Mouse (Mus musculus): ENCODE data around the gene Setd5. TPM values are rescaled to one million over a fixed set of nuclear protein-coding genes. Genes with fewer than 3 reads are reported as not detected.
A peak's percentile ranks its signal among the peaks of the same experiment; 100 is the strongest.

The Setd5 gene
- polyA plus RNA-seq, 1 experiment from 2014 or later = 17.1 TPM

GRCm38 (mm10) chr6:113141389-113142094, 64.4 kb downstream of the Setd5 start:
- no peaks in the 10 kb centered on the region for H3K27me3 ChIP-seq
- H3K4me1 ChIP-seq (replicated peaks) = peaks cover 7% of the 10 kb centered on the region
- 0 out of 2 replicates have a peak overlapping the region, but pooled peaks have one; percentile 28 for H3K4me2 ChIP-seq
- peaks cover 77% of the 10 kb centered on the region for H3K36me3 ChIP-seq (replicated peaks)
- WGBS (ENCODE audit: insufficient replicate concordance) = 64% methylated on average over 1 of the region's 1 CpGs
- H3K9ac ChIP-seq = no peak overlapping the region
- no peak overlapping the region for H3K27ac ChIP-seq (replicated peaks)
- no peak overlapping the region for H3K4me3 ChIP-seq (replicated peaks)
- no peak for ATAC-seq (ENCODE audit: insufficient read depth)
- no peaks in the 10 kb centered on the region for H3K9me3 ChIP-seq (replicated peaks)

- Histone ChIP-seq H3K36me3 (replicated peaks) (peaks cover 81% of the 10 kb centered on the region), H3K4me2 (no peak overlapping the region), H3K9me3 (replicated peaks) (no peaks in the 10 kb centered on the region), H3K27ac (replicated peaks) (no peak overlapping the region), H3K27me3 (no peaks in the 10 kb centered on the region), H3K4me1 (replicated peaks) (peaks cover 7% of the 10 kb centered on the region), H3K4me3 (replicated peaks) (no peak overlapping the region), H3K9ac (no peak overlapping the region)
- ATAC-seq (ENCODE audit: insufficient read depth) = no peak
- 88% methylated on average over 1 of the region's 1 CpGs for WGBS (ENCODE audit: insufficient replicate concordance)
These were observed 67.6 kb downstream of the Setd5 start for GRCm38 (mm10) chr6:113144764-113145163.

- Histone ChIP-seq H3K9ac (no peak overlapping the region), H3K27me3 (no peaks in the 10 kb centered on the region), H3K4me1 (replicated peaks) (peaks cover 7% of the 10 kb centered on the region), H3K4me2 (no peak overlapping the region), H3K9me3 (replicated peaks) (no peaks in the 10 kb centered on the region), H3K36me3 (replicated peaks) (peaks cover 84% of the 10 kb centered on the region), H3K27ac (replicated peaks) (no peak overlapping the region), H3K4me3 (replicated peaks) (no peak overlapping the region)
- WGBS (ENCODE audit: insufficient replicate concordance) = 82% methylated on average over 4 of the region's 4 CpGs
- no peak for ATAC-seq (ENCODE audit: insufficient read depth)
These were observed 68.1 kb downstream of the Setd5 start for GRCm38 (mm10) chr6:113145249-113145648.

- Histone ChIP-seq H3K36me3 (replicated peaks) (peaks cover 81% of the 10 kb centered on the region), H3K27me3 (no peaks in the 10 kb centered on the region), H3K9ac (no peak overlapping the region), H3K9me3 (replicated peaks) (no peaks in the 10 kb centered on the region), H3K4me2 (no peak overlapping the region), H3K4me3 (replicated peaks) (no peak overlapping the region), H3K4me1 (replicated peaks) (peaks cover 11% of the 10 kb centered on the region; the same call in 1 of the 2 replicates), H3K27ac (replicated peaks) (no peak overlapping the region)
- WGBS (ENCODE audit: insufficient replicate concordance) = 90% methylated on average over 8 of the region's 8 CpGs
- ATAC-seq (ENCODE audit: insufficient read depth) = no peak
These were observed 76.9 kb downstream of the Setd5 start for GRCm38 (mm10) chr6:113154071-113154470.

GRCm38 (mm10) chr6:113154886-113155285, 77.7 kb downstream of the Setd5 start:
- Histone ChIP-seq H3K4me3 (replicated peaks) (no peak overlapping the region), H3K9me3 (replicated peaks) (no peaks in the 10 kb centered on the region), H3K4me2 (no peak overlapping the region), H3K27me3 (no peaks in the 10 kb centered on the region), H3K36me3 (replicated peaks) (peaks cover 73% of the 10 kb centered on the region), H3K27ac (replicated peaks) (no peak overlapping the region), H3K9ac (no peak overlapping the region), H3K4me1 (replicated peaks) (peaks cover 11% of the 10 kb centered on the region; the same call in 1 of the 2 replicates)
- 56% methylated on average over 6 of the region's 6 CpGs for WGBS (ENCODE audit: insufficient replicate concordance)
- ATAC-seq (ENCODE audit: insufficient read depth) = no peak

GRCm38 (mm10) chr6:113156064-113156463, 78.9 kb downstream of the Setd5 start:
- peaks cover 68% of the 10 kb centered on the region for H3K36me3 ChIP-seq (replicated peaks)
- WGBS (ENCODE audit: insufficient replicate concordance) = 79% methylated on average over 4 of the region's 4 CpGs
- H3K27me3 ChIP-seq = no peaks in the 10 kb centered on the region
- H3K4me1 ChIP-seq (replicated peaks) = peaks cover 11% of the 10 kb centered on the region; the same call in 1 of the 2 replicates
- no peak overlapping the region for H3K4me2 ChIP-seq
- no peak overlapping the region for H3K9ac ChIP-seq
- H3K27ac ChIP-seq (replicated peaks) = no peak overlapping the region
- no peak for ATAC-seq (ENCODE audit: insufficient read depth)
- H3K4me3 ChIP-seq (replicated peaks) = no peak overlapping the region
- no peaks in the 10 kb centered on the region for H3K9me3 ChIP-seq (replicated peaks)

- no peak for ATAC-seq (ENCODE audit: insufficient read depth)
- Histone ChIP-seq H3K36me3 (replicated peaks) (peaks cover 28% of the 10 kb centered on the region), H3K27ac (replicated peaks) (no peak overlapping the region), H3K9me3 (replicated peaks) (no peaks in the 10 kb centered on the region), H3K4me2 (no peak overlapping the region), H3K9ac (no peak overlapping the region), H3K27me3 (no peaks in the 10 kb centered on the region), H3K4me3 (replicated peaks) (no peak overlapping the region), H3K4me1 (replicated peaks) (0 out of 2 replicates have a peak, but pooled peaks cover under 1% of the 10 kb centered on the region)
- WGBS (ENCODE audit: insufficient replicate concordance) = 86% methylated on average over 10 of the region's 10 CpGs
These were observed 82.9 kb downstream of the Setd5 start for GRCm38 (mm10) chr6:113160106-113160505.

GRCm38 (mm10) chr6:113161982-113162381, 84.8 kb downstream of the Setd5 start:
- peaks cover 15% of the 10 kb centered on the region for H3K36me3 ChIP-seq (replicated peaks)
- 74% methylated on average over 1 of the region's 1 CpGs for WGBS (ENCODE audit: insufficient replicate concordance)
- no peak overlapping the region for H3K27ac ChIP-seq (replicated peaks)
- no peak for ATAC-seq (ENCODE audit: insufficient read depth)
- no peak overlapping the region for H3K9ac ChIP-seq
- H3K4me2 ChIP-seq = no peak overlapping the region
- H3K9me3 ChIP-seq (replicated peaks) = no peaks in the 10 kb centered on the region
- H3K4me3 ChIP-seq (replicated peaks) = no peak overlapping the region
- H3K4me1 ChIP-seq (replicated peaks) = no peaks in the 10 kb centered on the region
- H3K27me3 ChIP-seq = no peaks in the 10 kb centered on the region

- no peak overlapping the region for H3K27ac ChIP-seq (replicated peaks)
- no peak overlapping the region for H3K4me2 ChIP-seq
These were observed 86.3 kb downstream of the Setd5 start for GRCm38 (mm10) chr6:113163513-113163912.

GRCm38 (mm10) chr6:113166661-113167251, 89.6 kb downstream of the Setd5 start:
- H3K27me3 ChIP-seq = no peaks in the 10 kb centered on the region
- ATAC-seq (ENCODE audit: insufficient read depth) = no peak
- no peak overlapping the region for H3K4me2 ChIP-seq
- H3K4me3 ChIP-seq (replicated peaks) = no peak overlapping the region
- no peaks in the 10 kb centered on the region for H3K36me3 ChIP-seq (replicated peaks)
- no peak overlapping the region for H3K27ac ChIP-seq (replicated peaks)
- 59% methylated on average over 17 of the region's 17 CpGs for WGBS (ENCODE audit: insufficient replicate concordance)
- H3K9ac ChIP-seq = no peak overlapping the region
- no peaks in the 10 kb centered on the region for H3K9me3 ChIP-seq (replicated peaks)
- no peaks in the 10 kb centered on the region for H3K4me1 ChIP-seq (replicated peaks)

More at GRCm38 (mm10) chr6:113163513-113163912, 86.3 kb downstream of the Setd5 start:
- no peak for ATAC-seq (ENCODE audit: insufficient read depth)
- no peaks in the 10 kb centered on the region for H3K4me1 ChIP-seq (replicated peaks)
- no peaks in the 10 kb centered on the region for H3K9me3 ChIP-seq (replicated peaks)
- H3K27me3 ChIP-seq = no peaks in the 10 kb centered on the region
- H3K4me3 ChIP-seq (replicated peaks) = no peak overlapping the region
- H3K9ac ChIP-seq = no peak overlapping the region
- H3K36me3 ChIP-seq (replicated peaks) = peaks cover 7% of the 10 kb centered on the region

- H3K4me2 ChIP-seq = no peak overlapping the region
- no peaks in the 10 kb centered on the region for H3K4me1 ChIP-seq (replicated peaks)
- no peak for ATAC-seq (ENCODE audit: insufficient read depth)
- no peak overlapping the region for H3K27ac ChIP-seq (replicated peaks)
- H3K4me3 ChIP-seq (replicated peaks) = no peak overlapping the region
- H3K9me3 ChIP-seq (replicated peaks) = no peaks in the 10 kb centered on the region
- H3K27me3 ChIP-seq = no peaks in the 10 kb centered on the region; the same call in 1 of the 2 replicates
- 69% methylated on average over 7 of the region's 7 CpGs for WGBS (ENCODE audit: insufficient replicate concordance)
- no peak overlapping the region for H3K9ac ChIP-seq
- H3K36me3 ChIP-seq (replicated peaks) = no peaks in the 10 kb centered on the region
These were observed 91.3 kb downstream of the Setd5 start for GRCm38 (mm10) chr6:113168316-113168975.
